Mouse (Mus musculus): ENCODE results near the gene Arr3.

DNA sequence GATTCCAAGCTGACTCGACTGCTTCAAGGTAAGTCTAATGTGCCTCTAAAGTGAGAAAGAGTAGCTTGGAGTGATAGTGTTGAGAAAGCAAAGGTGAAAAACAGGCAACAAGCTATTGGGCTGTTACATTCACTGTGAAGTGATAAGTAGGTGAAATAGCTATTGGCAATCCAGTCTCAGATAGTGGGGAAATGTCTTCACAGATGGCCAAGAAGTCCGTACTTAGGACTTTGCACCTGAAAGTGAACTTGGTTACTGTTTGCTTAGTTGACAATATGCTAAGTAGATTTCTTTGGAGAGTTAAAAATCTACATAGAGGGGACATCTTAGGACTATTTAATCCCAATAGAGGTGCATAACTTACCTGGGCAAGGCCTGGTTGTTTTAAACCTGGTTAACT is 59.5 kb downstream of the Arr3 start:
- TF ChIP-seq CTCF (IDR thresholded peaks at IDR 0.05): no peak
- no peak for TF ChIP-seq POLR2A (IDR thresholded peaks at IDR 0.05; ENCODE audit: insufficient read depth, low read depth, low read length)
- TF ChIP-seq EP300 (IDR thresholded peaks at IDR 0.05; ENCODE audit: insufficient read depth, low read depth, low read length): no peak

Measured in heart, adult 2 months (tissue).